In the genomic region with DNA sequence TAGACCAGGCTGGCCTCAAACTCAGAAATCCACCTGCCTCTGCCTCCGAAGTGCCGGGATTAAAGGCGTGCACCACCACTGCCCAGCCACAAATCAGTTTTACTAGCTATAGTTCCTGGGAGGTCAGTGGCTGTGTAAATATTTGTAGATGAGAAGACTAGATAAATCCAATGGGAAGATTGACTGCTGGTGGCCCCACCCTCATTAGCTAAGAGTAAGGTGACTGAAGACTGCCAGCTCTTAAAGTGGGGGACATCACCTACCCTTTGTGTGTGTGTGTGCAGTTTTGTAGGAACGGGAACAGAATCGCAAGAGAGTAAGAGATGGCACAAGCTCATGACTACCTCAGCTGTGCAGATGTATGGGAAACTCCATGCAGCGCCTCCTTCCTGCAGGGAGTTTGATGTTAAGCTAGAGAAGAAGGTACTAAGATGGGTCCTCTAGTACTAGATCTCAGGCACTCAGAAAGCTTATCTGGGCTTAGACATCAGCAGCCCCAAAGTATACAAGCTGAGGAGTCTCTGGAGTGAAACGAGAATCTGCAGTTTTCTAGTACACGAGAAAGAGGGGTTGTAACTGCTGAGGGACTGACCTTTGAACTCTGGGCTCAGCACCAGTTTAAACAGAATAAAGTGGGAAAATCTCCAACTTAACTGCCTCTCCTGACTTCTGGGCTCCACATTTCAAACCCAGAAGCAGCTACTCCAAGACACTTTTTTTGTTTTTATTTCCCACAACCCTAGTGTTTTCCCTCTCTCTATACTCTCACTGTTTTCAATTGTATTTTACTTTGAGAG, we compare ENCODE assay signal across 20 mouse cellular contexts. TPM values are rescaled to one million over a fixed set of nuclear protein-coding genes. Genes with fewer than 3 reads are reported as not detected.
A peak's percentile ranks its signal among the peaks of the same experiment; 100 is the strongest.
DNase-seq lines count a peak whose midpoint lies in the region; ATAC-seq and TF ChIP-seq lines count a peak whose summit lies in the region.
"Had no signal": no experiment of that assay in that cellular context is flagged by ENCODE, and none has a peak within 500 bp of the region (broad histone marks: within the 10 kb centered on the region; RNA-seq: fewer than 3 reads in every experiment).

No protein-coding gene starts in this region.

- H3K4me1 ChIP-seq in liver, embryonic 12.5 days = peaks cover 3% of the 10 kb centered on the region; the same call in 1 of the 2 replicates
- 0 out of 2 replicates have a peak, but pooled peaks cover 4% of the 10 kb centered on the region for H3K4me1 ChIP-seq in stomach, postnatal 0 days (replicated peaks; ENCODE audit: control insufficient read depth, insufficient read depth)
- no peaks in the 10 kb centered on the region for H3K4me1 ChIP-seq in hindbrain, embryonic 11.5 days (replicated peaks; ENCODE audit: control insufficient read depth, insufficient read depth, low read length)
- H3K4me1 ChIP-seq: limb, embryonic 12.5 days; midbrain, embryonic 12.5 days; neural tube, embryonic 12.5 days had no signal

- H3K4me3 ChIP-seq in liver, embryonic 12.5 days = no peak overlapping the region
- no peak overlapping the region for H3K4me3 ChIP-seq in stomach, postnatal 0 days (ENCODE audit: low read depth, low read length)
- H3K4me3 ChIP-seq in hindbrain, embryonic 11.5 days (ENCODE audit: low read depth, low read length) = no peak overlapping the region
- H3K4me3 ChIP-seq: limb, embryonic 12.5 days; lung, embryonic 15.5 days; midbrain, embryonic 12.5 days; neural tube, embryonic 12.5 days had no signal

- peak overlapping the region; percentile 51; the same call in 1 of the 2 replicates for H3K27ac ChIP-seq in liver, embryonic 12.5 days
- no peak overlapping the region for H3K27ac ChIP-seq in stomach, postnatal 0 days (replicated peaks)
- no peak overlapping the region for H3K27ac ChIP-seq in hindbrain, embryonic 11.5 days (ENCODE audit: low read depth, low read length)
- H3K27ac ChIP-seq: hindbrain, embryonic 14.5 days; limb, embryonic 12.5 days; lung, embryonic 15.5 days; midbrain, embryonic 12.5 days; neural tube, embryonic 12.5 days had no signal

- TF ChIP-seq EP300 in stomach, postnatal 0 days (optimal IDR thresholded peaks at IDR 0.05) = no peak

- 72% methylated on average over 8 of the region's 8 CpGs for WGBS in liver, embryonic 12.5 days (ENCODE audit: insufficient replicate concordance)
- WGBS in stomach, postnatal 0 days = 53% methylated on average over 8 of the region's 8 CpGs
- 84% methylated on average over 8 of the region's 8 CpGs for WGBS in hindbrain, embryonic 11.5 days

- ATAC-seq in liver, embryonic 12.5 days = 0 out of 2 replicates have a peak, but pooled peaks have one; percentile 13
- ATAC-seq in stomach, postnatal 0 days (ENCODE audit: low FRiP score, low TSS enrichment) = peak; percentile 33
- no peak for ATAC-seq in hindbrain, embryonic 11.5 days (ENCODE audit: low FRiP score)
- ATAC-seq: forebrain, embryonic 16.5 days had no signal

- no peak overlapping the region for H3K9ac ChIP-seq in liver, embryonic 12.5 days
- H3K9ac ChIP-seq in stomach, postnatal 0 days (ENCODE audit: low read length) = no peak overlapping the region
- no peak overlapping the region for H3K9ac ChIP-seq in hindbrain, embryonic 11.5 days (ENCODE audit: low read depth, low read length)
- H3K9ac ChIP-seq: hindbrain, embryonic 14.5 days; limb, embryonic 12.5 days; lung, embryonic 15.5 days; midbrain, embryonic 12.5 days; neural tube, embryonic 12.5 days had no signal

- H3K36me3 ChIP-seq in liver, embryonic 12.5 days = peaks cover 41% of the 10 kb centered on the region
- no peaks in the 10 kb centered on the region for H3K36me3 ChIP-seq in stomach, postnatal 0 days (ENCODE audit: control insufficient read depth, insufficient read depth, low read length)
- no peaks in the 10 kb centered on the region for H3K36me3 ChIP-seq in hindbrain, embryonic 11.5 days (ENCODE audit: control insufficient read depth, insufficient read depth, low read length)
- H3K36me3 ChIP-seq: lung, embryonic 15.5 days had no signal

- H3K9me3 ChIP-seq in liver, embryonic 12.5 days (replicated peaks) = no peaks in the 10 kb centered on the region
- H3K9me3 ChIP-seq in stomach, postnatal 0 days (ENCODE audit: control insufficient read depth, low read length) = no peaks in the 10 kb centered on the region
- no peaks in the 10 kb centered on the region for H3K9me3 ChIP-seq in hindbrain, embryonic 11.5 days (ENCODE audit: control insufficient read depth, low read length)
- H3K9me3 ChIP-seq: limb, embryonic 12.5 days; lung, embryonic 15.5 days; midbrain, embryonic 12.5 days; neural tube, embryonic 12.5 days had no signal

- H3K27me3 ChIP-seq in liver, embryonic 12.5 days (replicated peaks) = no peaks in the 10 kb centered on the region
- H3K27me3 ChIP-seq in stomach, postnatal 0 days (ENCODE audit: control insufficient read depth, insufficient read depth, low read length) = no peaks in the 10 kb centered on the region
- no peaks in the 10 kb centered on the region for H3K27me3 ChIP-seq in hindbrain, embryonic 11.5 days (ENCODE audit: control insufficient read depth, insufficient read depth, low read length)
- H3K27me3 ChIP-seq: limb, embryonic 12.5 days; lung, embryonic 15.5 days; midbrain, embryonic 12.5 days; neural tube, embryonic 12.5 days had no signal

- DNase-seq in kidney, adult 8-10 months = peak; percentile 52 to 68
- no peak for DNase-seq in kidney, postnatal 4 days
- DNase-seq in kidney, adult 9 months = peak; percentile 71
- no peak for DNase-seq in stomach, postnatal 0 days (ENCODE audit: low spot score)
- no peak for DNase-seq in thymus, postnatal 36 days
- no peak for DNase-seq in hindbrain, embryonic 11.5 days (ENCODE audit: low spot score)
- no peak for DNase-seq in layer of hippocampus, adult 18-20 months (ENCODE audit: low spot score in 2 of 2)
- DNase-seq: adrenal gland, adult 2 months; cerebellum, adult 9-11 months; embryo, embryonic 11 days; right cerebral cortex, adult 18-20 months; thymus, postnatal 4 days had no signal

- no peak overlapping the region for H3K4me2 ChIP-seq in liver, embryonic 12.5 days
- H3K4me2 ChIP-seq in stomach, postnatal 0 days (replicated peaks; ENCODE audit: low read depth) = no peak overlapping the region
- no peak overlapping the region for H3K4me2 ChIP-seq in hindbrain, embryonic 11.5 days (replicated peaks; ENCODE audit: low read depth, low read length)
- H3K4me2 ChIP-seq: heart, embryonic 11.5 days; hindbrain, embryonic 14.5 days; limb, embryonic 12.5 days; lung, embryonic 15.5 days; midbrain, embryonic 12.5 days; neural tube, embryonic 12.5 days had no signal

- TF ChIP-seq CTCF in stomach, postnatal 0 days (IDR thresholded peaks at IDR 0.05; ENCODE audit: low read depth) = no peak

RNA-seq across cellular contexts. Expression of a gene that starts 2.5 kb away (rescaled TPM):
- 0.24 and 0.50 TPM in 2 replicates for polyA plus RNA-seq in liver, embryonic 12.5 days (2016; fragmentation: Nextera tagmentation; extraction: Ambion mirVana)
- 10.9 and 12.4 TPM in 2 replicates for polyA plus RNA-seq in stomach, postnatal 0 days (2015; fragmentation: Nextera tagmentation; extraction: Ambion mirVana)
- polyA plus RNA-seq in hindbrain, embryonic 11.5 days (2014; fragmentation: Nextera tagmentation; extraction: Ambion mirVana) = 0.25 and 0.52 TPM in 2 replicates
- 10 to 100 TPM in 1 of 2 experiments, 1 to 10 TPM in 1; 9.5 to 11.6 TPM for total RNA-seq in layer of hippocampus, adult 18-20 months (2021)

RNA-seq across cellular contexts. Expression of a gene that starts 16.5 kb away (rescaled TPM):
- 134 and 153 TPM in 2 replicates for polyA plus RNA-seq in liver, embryonic 12.5 days (2016; fragmentation: Nextera tagmentation; extraction: Ambion mirVana)
- polyA plus RNA-seq in stomach, postnatal 0 days (2015; fragmentation: Nextera tagmentation; extraction: Ambion mirVana) = 92.3 and 93.4 TPM in 2 replicates
- polyA plus RNA-seq in hindbrain, embryonic 11.5 days (2014; fragmentation: Nextera tagmentation; extraction: Ambion mirVana) = 164 and 176 TPM in 2 replicates
- total RNA-seq in layer of hippocampus, adult 18-20 months (2021) = 100 to 1,000 TPM; 105 to 106 TPM

RNA-seq across cellular contexts. Expression of a gene that starts 16.8 kb away (rescaled TPM):
- polyA plus RNA-seq in liver, embryonic 12.5 days (2016; fragmentation: Nextera tagmentation; extraction: Ambion mirVana) = 4.5 and 5.1 TPM in 2 replicates
- 6.1 and 6.2 TPM in 2 replicates for polyA plus RNA-seq in stomach, postnatal 0 days (2015; fragmentation: Nextera tagmentation; extraction: Ambion mirVana)
- polyA plus RNA-seq in hindbrain, embryonic 11.5 days (2014; fragmentation: Nextera tagmentation; extraction: Ambion mirVana) = 9.8 and 10.7 TPM in 2 replicates
- total RNA-seq in layer of hippocampus, adult 18-20 months (2021) = 10 to 100 TPM; 17.3 to 17.4 TPM

RNA-seq across cellular contexts. Expression of a gene that starts 28.8 kb away (rescaled TPM):
- 77.9 and 86.6 TPM in 2 replicates for polyA plus RNA-seq in liver, embryonic 12.5 days (2016; fragmentation: Nextera tagmentation; extraction: Ambion mirVana)
- polyA plus RNA-seq in stomach, postnatal 0 days (2015; fragmentation: Nextera tagmentation; extraction: Ambion mirVana) = 15.7 and 16.9 TPM in 2 replicates
- polyA plus RNA-seq in hindbrain, embryonic 11.5 days (2014; fragmentation: Nextera tagmentation; extraction: Ambion mirVana) = 45.3 and 47.8 TPM in 2 replicates
- 100 to 1,000 TPM; 121 to 122 TPM for total RNA-seq in layer of hippocampus, adult 18-20 months (2021)

RNA-seq across cellular contexts. Expression of a gene that starts 29.6 kb away (rescaled TPM):
- 36.3 and 42.4 TPM in 2 replicates for polyA plus RNA-seq in liver, embryonic 12.5 days (2016; fragmentation: Nextera tagmentation; extraction: Ambion mirVana)
- polyA plus RNA-seq in stomach, postnatal 0 days (2015; fragmentation: Nextera tagmentation; extraction: Ambion mirVana) = 28.6 and 28.9 TPM in 2 replicates
- 44.8 and 49.3 TPM in 2 replicates for polyA plus RNA-seq in hindbrain, embryonic 11.5 days (2014; fragmentation: Nextera tagmentation; extraction: Ambion mirVana)
- total RNA-seq in layer of hippocampus, adult 18-20 months (2021) = 10 to 100 TPM; 26.1 to 33.5 TPM

Comparison
In these comparisons a context has a peak if more than half of its experiments do, and no peak if none do; other contexts are left out.
1. DNase-seq: peak in kidney, adult 8-10 months (2 of 2) and kidney, adult 9 months (single experiment); none in kidney, postnatal 4 days (0 of 2), stomach, postnatal 0 days (single experiment), thymus, postnatal 36 days (0 of 2), hindbrain, embryonic 11.5 days (single experiment) and layer of hippocampus, adult 18-20 months (0 of 2).